Comparison of ENCODE assay signal across 9 mouse cellular contexts in genomic region chr9:67683367-67683766, GRCm38 (mm10).
DNase-seq lines count a peak whose midpoint lies in the region; ATAC-seq and TF ChIP-seq lines count a peak whose summit lies in the region.
"Had no signal": no experiment of that assay in that cellular context is flagged by ENCODE, and none has a peak within 500 bp of the region (broad histone marks: within the 10 kb centered on the region; RNA-seq: fewer than 3 reads in every experiment).

No protein-coding gene starts in this region.

- H3K4me3 ChIP-seq in ES-E14 (ENCODE audit: insufficient read depth in 1 of 2, low read depth in 1 of 2, low read length in 2 of 2, poor library complexity in 1 of 2, severe bottlenecking in 1 of 2), result no peak overlapping the region
- H3K4me3 ChIP-seq: limb, embryonic 13.5 days had no signal

- no peaks in the 10 kb centered on the region for H3K4me1 ChIP-seq in ES-E14 (ENCODE audit: control insufficient read depth in 2 of 2, insufficient read depth in 2 of 2, low read length in 2 of 2, poor library complexity in 1 of 2)
- H3K4me1 ChIP-seq: limb, embryonic 13.5 days had no signal

- H3K27ac ChIP-seq in ES-E14 (ENCODE audit: insufficient read depth, low read depth, low read length, poor library complexity, severe bottlenecking), result no peak overlapping the region
- H3K27ac ChIP-seq: limb, embryonic 13.5 days had no signal

- DNase-seq in ES-E14 (ENCODE audit: low read depth, low spot score), result peak; percentile 73
- DNase-seq in adrenal gland, adult 18-20 months (ENCODE audit: low spot score in 2 of 2), result peak; percentile 57 to 71
- peak; percentile 42 for DNase-seq in gastrocnemius, postnatal 14 days
- DNase-seq in layer of hippocampus, adult 8-10 months (ENCODE audit: low spot score in 2 of 2), result peak; percentile 35 to 80
- DNase-seq in lung, postnatal 14 days, result peak; percentile 56
- peak; percentile 65 for DNase-seq in right cerebral cortex, postnatal 25 days

- H3K9me3 ChIP-seq in ES-E14 (ENCODE audit: control insufficient read depth, insufficient read depth, low read depth, low read length), result no peaks in the 10 kb centered on the region

- H3K36me3 ChIP-seq in ES-E14 (ENCODE audit: control insufficient read depth, insufficient read depth, low read length, poor library complexity, severe bottlenecking), result no peaks in the 10 kb centered on the region
- H3K36me3 ChIP-seq: limb, embryonic 13.5 days had no signal

- peak; percentile 52; the same call in 1 of the 2 replicates for ATAC-seq in common myeloid progenitor, adult 5-6 weeks (replicated peaks; ENCODE audit: low read depth, poor library complexity, severe bottlenecking)
- ATAC-seq in erythroid progenitor cell, adult 5-6 weeks (replicated peaks; ENCODE audit: low FRiP score, poor library complexity, severe bottlenecking), result no peak

- no peak overlapping the region for H3K9ac ChIP-seq in ES-E14 (ENCODE audit: insufficient read depth, low read depth, low read length, poor library complexity, severe bottlenecking)
- H3K9ac ChIP-seq: limb, embryonic 13.5 days had no signal

- in situ Hi-C loops in ES-E14 (cut with MboI; ENCODE audit: low sequenced_read_pairs in 2 of 2, unreplicated experiment in 2 of 2), result loop anchor here in 1 of 2 experiments (10.0 kb wide), 1 partner anchor 121 kb away; no protein-coding TSS in a partner anchor

- intact Hi-C loops in gastrocnemius, postnatal 14 days (cut with DNase I; ENCODE audit: low total_unique reads), result no loop called here

TF ChIP-seq in ES-E14, 5 proteins besides CTCF, POLR2A, EP300 and RAD21:
- TF ChIP-seq HCFC1 (IDR thresholded peaks at IDR 0.05; ENCODE audit: borderline replicate concordance, insufficient read depth, low read length) (no peak), ZC3H11A (IDR thresholded peaks at IDR 0.05; ENCODE audit: borderline replicate concordance, low read depth, low read length) (peak; percentile 88), ZNF384 (IDR thresholded peaks at IDR 0.05; ENCODE audit: low read depth, low read length) (no peak)
